Mouse (Mus musculus) ES-E14 (cell line): ENCODE results near the gene Kcnh6.

Experiments
- CHD2 ChIP-seq: IDR thresholded peaks from 2 replicates; pipeline ENCODE4 v1.6.1; 2014; ENCODE audit warnings: mild to moderate bottlenecking, low read depth, low read length, inconsistent platforms
- HCFC1 ChIP-seq: IDR thresholded peaks from 2 replicates; pipeline ENCODE4 v1.6.1; 2012; ENCODE audit warnings: low read length, inconsistent platforms, borderline replicate concordance; ENCODE audit not compliant: insufficient read depth
- MAFK ChIP-seq: IDR thresholded peaks from 2 replicates; pipeline ENCODE4 v1.6.1; 2014; ENCODE audit warnings: mild to moderate bottlenecking, low read depth, low read length, inconsistent platforms; ENCODE audit not compliant: insufficient read depth
- ZC3H11A ChIP-seq: IDR thresholded peaks from 2 replicates; pipeline ENCODE4 v1.6.1; 2012; ENCODE audit warnings: low read depth, mild to moderate bottlenecking, inconsistent platforms, low read length, borderline replicate concordance
- ZNF384 ChIP-seq: IDR thresholded peaks from 2 replicates; pipeline ENCODE4 v1.6.1; 2012; ENCODE audit warnings: low read depth, low read length, inconsistent platforms

GRCm38 (mm10) chr11:106054600-106054999, 46.7 kb downstream of the Kcnh6 start:
- TF ChIP-seq ZC3H11A (no peak), MAFK (no peak), HCFC1 (no peak), ZNF384 (no peak), CHD2 (no peak)
